12 mouse cellular contexts compared by ENCODE assay signal in the genomic region with DNA sequence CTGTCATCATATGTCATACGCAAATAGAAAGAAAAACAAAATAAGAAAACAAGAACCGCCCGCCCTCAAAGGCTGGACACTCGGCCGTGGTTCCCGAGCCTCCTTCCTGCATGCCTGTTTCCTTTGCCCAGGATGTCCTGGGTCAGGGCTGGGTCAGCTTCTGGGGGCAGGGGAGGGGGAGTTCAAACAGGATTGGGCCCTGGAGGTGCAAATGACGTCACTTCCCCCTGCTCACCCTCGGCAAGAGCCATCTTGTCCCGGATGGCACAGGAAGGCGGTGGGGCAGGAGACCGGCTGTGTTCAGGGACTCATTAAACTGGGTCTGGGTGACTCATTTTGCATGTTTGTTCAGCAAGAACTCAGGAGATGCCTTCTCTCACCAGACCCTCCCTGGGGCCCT. TPM values are rescaled to one million over a fixed set of nuclear protein-coding genes. Genes with fewer than 3 reads are reported as not detected.
DNase-seq lines count a peak whose midpoint lies in the region; ATAC-seq and TF ChIP-seq lines count a peak whose summit lies in the region.
"Had no signal": no experiment of that assay in that cellular context is flagged by ENCODE, and none has a peak within 500 bp of the region (broad histone marks: within the 10 kb centered on the region; RNA-seq: fewer than 3 reads in every experiment).

No protein-coding gene starts in this region.

- TF ChIP-seq CTCF in forebrain, postnatal 0 days (IDR thresholded peaks at IDR 0.05; ENCODE audit: low read depth), result no peak

- no peaks in the 10 kb centered on the region for H3K9me3 ChIP-seq in heart, embryonic 10.5 days
- no peaks in the 10 kb centered on the region for H3K9me3 ChIP-seq in embryonic facial prominence, embryonic 15.5 days (replicated peaks)
- no peaks in the 10 kb centered on the region for H3K9me3 ChIP-seq in limb, embryonic 10.5 days (replicated peaks)
- no peaks in the 10 kb centered on the region for H3K9me3 ChIP-seq in hindbrain, embryonic 14.5 days (ENCODE audit: control insufficient read depth, low read length)
- H3K9me3 ChIP-seq in forebrain, postnatal 0 days (ENCODE audit: low read length), result no peaks in the 10 kb centered on the region
- H3K9me3 ChIP-seq: lung, embryonic 15.5 days had no signal

- H3K4me2 ChIP-seq in embryonic facial prominence, embryonic 15.5 days (replicated peaks), result no peak overlapping the region
- no peak overlapping the region for H3K4me2 ChIP-seq in hindbrain, embryonic 14.5 days (replicated peaks)
- H3K4me2 ChIP-seq in forebrain, postnatal 0 days (ENCODE audit: low read depth), result no peak overlapping the region
- H3K4me2 ChIP-seq: lung, embryonic 15.5 days had no signal

- no peaks in the 10 kb centered on the region for H3K27me3 ChIP-seq in heart, embryonic 10.5 days (ENCODE audit: insufficient read depth, poor library complexity, severe bottlenecking)
- no peaks in the 10 kb centered on the region for H3K27me3 ChIP-seq in embryonic facial prominence, embryonic 15.5 days
- H3K27me3 ChIP-seq in limb, embryonic 10.5 days (ENCODE audit: low read depth, poor library complexity, severe bottlenecking), result no peaks in the 10 kb centered on the region
- no peaks in the 10 kb centered on the region for H3K27me3 ChIP-seq in hindbrain, embryonic 14.5 days (ENCODE audit: control insufficient read depth, insufficient read depth, low read length)
- no peaks in the 10 kb centered on the region for H3K27me3 ChIP-seq in forebrain, postnatal 0 days (ENCODE audit: insufficient read depth, low read length)
- H3K27me3 ChIP-seq: CH12.LX; lung, embryonic 15.5 days had no signal

- ATAC-seq in embryonic facial prominence, embryonic 15.5 days (ENCODE audit: insufficient number of reproducible peaks, low FRiP score, low TSS enrichment, low read depth), result no peak
- no peak for ATAC-seq in hindbrain, embryonic 14.5 days (ENCODE audit: low FRiP score)
- ATAC-seq in forebrain, postnatal 0 days, result no peak

- H3K9ac ChIP-seq in embryonic facial prominence, embryonic 15.5 days, result no peak overlapping the region
- H3K9ac ChIP-seq in hindbrain, embryonic 14.5 days, result no peak overlapping the region
- no peak overlapping the region for H3K9ac ChIP-seq in forebrain, postnatal 0 days
- H3K9ac ChIP-seq: lung, embryonic 15.5 days had no signal

- DNase-seq in heart, embryonic 10.5 days (ENCODE audit: low spot score), result no peak
- DNase-seq in heart, postnatal 36 days, result no peak
- peak; percentile 70 for DNase-seq in 416B (ENCODE audit: low read depth)
- DNase-seq in limb, embryonic 10.5 days (ENCODE audit: low spot score), result no peak
- no peak for DNase-seq in B cell, adult 2 months
- DNase-seq in hindbrain, embryonic 14.5 days (ENCODE audit: low spot score), result no peak
- DNase-seq in forebrain, postnatal 0 days, result no peak
- DNase-seq: cerebellum, adult 9-11 months; heart, adult 18-20 months had no signal

- H3K4me1 ChIP-seq in heart, embryonic 10.5 days, result peaks cover 27% of the 10 kb centered on the region
- peaks cover 12% of the 10 kb centered on the region; the same call in 1 of the 2 replicates for H3K4me1 ChIP-seq in embryonic facial prominence, embryonic 15.5 days
- peaks cover 16% of the 10 kb centered on the region for H3K4me1 ChIP-seq in limb, embryonic 10.5 days
- H3K4me1 ChIP-seq in hindbrain, embryonic 14.5 days (replicated peaks; ENCODE audit: control insufficient read depth, insufficient read depth, low read length), result peaks cover 6% of the 10 kb centered on the region
- no peaks in the 10 kb centered on the region for H3K4me1 ChIP-seq in forebrain, postnatal 0 days (ENCODE audit: insufficient read depth)

- H3K4me3 ChIP-seq in heart, embryonic 10.5 days, result no peak overlapping the region
- no peak overlapping the region for H3K4me3 ChIP-seq in embryonic facial prominence, embryonic 15.5 days (replicated peaks)
- H3K4me3 ChIP-seq in limb, embryonic 10.5 days, result no peak overlapping the region
- no peak overlapping the region for H3K4me3 ChIP-seq in hindbrain, embryonic 14.5 days (replicated peaks; ENCODE audit: low read length)
- no peak overlapping the region for H3K4me3 ChIP-seq in forebrain, postnatal 0 days (ENCODE audit: low read depth, low read length)
- H3K4me3 ChIP-seq: lung, embryonic 15.5 days had no signal

- intact Hi-C loops in heart, postnatal 36 days (cut with DNase I), result no loop called here

- peak overlapping the region; percentile 59 for H3K27ac ChIP-seq in heart, embryonic 10.5 days
- H3K27ac ChIP-seq in embryonic facial prominence, embryonic 15.5 days (replicated peaks), result 0 out of 2 replicates have a peak overlapping the region, but pooled peaks have one; percentile 19
- peak overlapping the region; percentile 56 for H3K27ac ChIP-seq in limb, embryonic 10.5 days
- H3K27ac ChIP-seq in hindbrain, embryonic 14.5 days, result no peak overlapping the region
- H3K27ac ChIP-seq in forebrain, postnatal 0 days (ENCODE audit: low read depth, low read length), result no peak overlapping the region
- H3K27ac ChIP-seq: lung, embryonic 15.5 days had no signal

- H3K36me3 ChIP-seq in heart, embryonic 10.5 days, result no peaks in the 10 kb centered on the region
- H3K36me3 ChIP-seq in embryonic facial prominence, embryonic 15.5 days, result no peaks in the 10 kb centered on the region
- H3K36me3 ChIP-seq in limb, embryonic 10.5 days, result no peaks in the 10 kb centered on the region
- no peaks in the 10 kb centered on the region for H3K36me3 ChIP-seq in hindbrain, embryonic 14.5 days (replicated peaks; ENCODE audit: control insufficient read depth, insufficient read depth)
- no peaks in the 10 kb centered on the region for H3K36me3 ChIP-seq in forebrain, postnatal 0 days (ENCODE audit: insufficient read depth)
- H3K36me3 ChIP-seq: lung, embryonic 15.5 days had no signal

- 63% methylated on average over 11 of the region's 11 CpGs for WGBS in heart, embryonic 10.5 days
- WGBS in embryonic facial prominence, embryonic 15.5 days, result 40% methylated on average over 11 of the region's 11 CpGs
- WGBS in limb, embryonic 10.5 days, result 54% methylated on average over 11 of the region's 11 CpGs
- 72% methylated on average over 11 of the region's 11 CpGs for WGBS in hindbrain, embryonic 14.5 days
- 80% methylated on average over 11 of the region's 11 CpGs for WGBS in forebrain, postnatal 0 days

RNA-seq across cellular contexts. Expression of gene Ptpn1, which starts 11.8 kb away (rescaled TPM):
- 45.3 and 58.3 TPM in 2 replicates for polyA plus RNA-seq in heart, embryonic 10.5 days (2016; fragmentation: Nextera tagmentation; extraction: Ambion mirVana)
- total RNA-seq in heart, postnatal 36 days (2021), result 10 to 100 TPM; 19.5 to 22.3 TPM
- 60.6 and 61.5 TPM in 2 replicates for polyA plus RNA-seq in embryonic facial prominence, embryonic 15.5 days (2015; fragmentation: Nextera tagmentation; extraction: Ambion mirVana)
- polyA plus RNA-seq in limb, embryonic 10.5 days (2016; fragmentation: Nextera tagmentation; extraction: Ambion mirVana), result 56.4 and 62.2 TPM in 2 replicates
- polyA plus RNA-seq in hindbrain, embryonic 14.5 days (2014; fragmentation: Nextera tagmentation; extraction: Ambion mirVana), result 62.3 and 69.3 TPM in 2 replicates
- 34.8 and 47.0 TPM in 2 replicates for total RNA-seq in forebrain, postnatal 0 days (2014; rRNA removed)
- 70.6 and 75.4 TPM in 2 replicates for polyA plus RNA-seq in forebrain, postnatal 0 days (2015; fragmentation: Nextera tagmentation; extraction: Ambion mirVana)

Comparison
In these comparisons a context has a peak if more than half of its experiments do, and no peak if none do; other contexts are left out.
1. H3K27ac ChIP-seq: peak in heart, embryonic 10.5 days (single experiment), embryonic facial prominence, embryonic 15.5 days (single experiment) and limb, embryonic 10.5 days (single experiment); none in hindbrain, embryonic 14.5 days (single experiment) and forebrain, postnatal 0 days (single experiment).